8 mouse cellular contexts compared by ENCODE assay signal in genomic region chr7:44467811-44468411, GRCm38 (mm10). TPM values are rescaled to one million over a fixed set of nuclear protein-coding genes. Genes with fewer than 3 reads are reported as not detected.
DNase-seq lines count a peak whose midpoint lies in the region; ATAC-seq and TF ChIP-seq lines count a peak whose summit lies in the region.

TSS of gene Josd2 (plus strand) at chr7:44467980.

- TF ChIP-seq CTCF in liver, embryonic 14.5 days (IDR thresholded peaks at IDR 0.05; ENCODE audit: low read depth): no peak
- TF ChIP-seq CTCF in stomach, postnatal 0 days (IDR thresholded peaks at IDR 0.05; ENCODE audit: low read depth): 0 out of 2 replicates have a peak, but pooled peaks have one; percentile 2

- H3K27me3 ChIP-seq in forebrain, embryonic 10.5 days (ENCODE audit: poor library complexity, severe bottlenecking): peaks cover 21% of the 10 kb centered on the region
- H3K27me3 ChIP-seq in heart, embryonic 15.5 days: peaks cover 9% of the 10 kb centered on the region
- peaks cover 12% of the 10 kb centered on the region for H3K27me3 ChIP-seq in liver, embryonic 14.5 days (ENCODE audit: control insufficient read depth, insufficient read depth, low read length)
- H3K27me3 ChIP-seq in neural tube, embryonic 11.5 days (ENCODE audit: control insufficient read depth, insufficient read depth, low read length): peaks cover 13% of the 10 kb centered on the region
- H3K27me3 ChIP-seq in stomach, postnatal 0 days (ENCODE audit: control insufficient read depth, insufficient read depth, low read length): no peaks in the 10 kb centered on the region

- H3K27ac ChIP-seq in forebrain, embryonic 10.5 days: peak within 1 kb of the TSS; percentile 87
- H3K27ac ChIP-seq in heart, embryonic 15.5 days: peak within 1 kb of the TSS; percentile 99
- H3K27ac ChIP-seq in liver, embryonic 14.5 days: peak within 1 kb of the TSS; percentile 97
- H3K27ac ChIP-seq in neural tube, embryonic 11.5 days (ENCODE audit: low read depth, low read length): peak within 1 kb of the TSS; percentile 79
- 0 out of 2 replicates have a peak within 1 kb of the TSS, but pooled peaks have one; percentile 30 for H3K27ac ChIP-seq in stomach, postnatal 0 days (replicated peaks)

- no peaks in the 10 kb centered on the region for H3K9me3 ChIP-seq in forebrain, embryonic 10.5 days
- H3K9me3 ChIP-seq in heart, embryonic 15.5 days (replicated peaks): no peaks in the 10 kb centered on the region
- no peaks in the 10 kb centered on the region for H3K9me3 ChIP-seq in liver, embryonic 14.5 days (ENCODE audit: control insufficient read depth, low read length)
- no peaks in the 10 kb centered on the region for H3K9me3 ChIP-seq in neural tube, embryonic 11.5 days (ENCODE audit: control insufficient read depth, low read length)
- no peaks in the 10 kb centered on the region for H3K9me3 ChIP-seq in stomach, postnatal 0 days (ENCODE audit: control insufficient read depth, low read length)

- peaks cover 75% of the 10 kb centered on the region for H3K4me1 ChIP-seq in forebrain, embryonic 10.5 days
- H3K4me1 ChIP-seq in heart, embryonic 15.5 days (replicated peaks): peaks cover 64% of the 10 kb centered on the region
- H3K4me1 ChIP-seq in liver, embryonic 14.5 days (replicated peaks; ENCODE audit: control insufficient read depth in 2 of 2, insufficient read depth in 2 of 2, low read length in 1 of 2): peaks cover 39 to 56% of the 10 kb centered on the region in 2 experiments
- peaks cover 14% of the 10 kb centered on the region; the same call in 1 of the 2 replicates for H3K4me1 ChIP-seq in neural tube, embryonic 11.5 days (ENCODE audit: control insufficient read depth, insufficient read depth, low read length)
- H3K4me1 ChIP-seq in stomach, postnatal 0 days (replicated peaks; ENCODE audit: control insufficient read depth, insufficient read depth): no peaks in the 10 kb centered on the region

- peak within 1 kb of the TSS; percentile 90 for H3K4me2 ChIP-seq in heart, embryonic 15.5 days
- peak within 1 kb of the TSS; percentile 90 for H3K4me2 ChIP-seq in liver, embryonic 14.5 days (ENCODE audit: low read depth)
- peak within 1 kb of the TSS; percentile 60 for H3K4me2 ChIP-seq in neural tube, embryonic 11.5 days (ENCODE audit: low read depth)
- H3K4me2 ChIP-seq in stomach, postnatal 0 days (replicated peaks; ENCODE audit: low read depth): peak within 1 kb of the TSS; percentile 76

- peak; percentile 64 for TF ChIP-seq EP300 in liver, embryonic 14.5 days (IDR thresholded peaks at IDR 0.05; ENCODE audit: low read depth)
- TF ChIP-seq EP300 in stomach, postnatal 0 days (optimal IDR thresholded peaks at IDR 0.05): peak; percentile 93

- peaks cover 19% of the 10 kb centered on the region for H3K36me3 ChIP-seq in forebrain, embryonic 10.5 days (replicated peaks)
- H3K36me3 ChIP-seq in heart, embryonic 15.5 days: no peaks in the 10 kb centered on the region
- peaks cover 16% of the 10 kb centered on the region for H3K36me3 ChIP-seq in liver, embryonic 14.5 days (replicated peaks; ENCODE audit: control insufficient read depth, insufficient read depth, low read depth)
- no peaks in the 10 kb centered on the region for H3K36me3 ChIP-seq in neural tube, embryonic 11.5 days (ENCODE audit: control insufficient read depth, insufficient read depth, low read length)
- H3K36me3 ChIP-seq in stomach, postnatal 0 days (ENCODE audit: control insufficient read depth, insufficient read depth, low read length): no peaks in the 10 kb centered on the region

- peak; percentile 82 to 89 for DNase-seq in CD8-positive naive resting alpha-beta T cell, adult 2 months (ENCODE audit: low read depth in 2 of 2, low spot score in 2 of 2)
- peak; percentile 94 for DNase-seq in c-Kit-positive CD71-negative TER-119-negative erythroid progenitor cells, embryonic 14.5 days (ENCODE audit: low read depth)
- DNase-seq in forebrain, embryonic 10.5 days (ENCODE audit: extremely low spot score, low spot score): peak; percentile 96
- peak; percentile 95 to 98 for DNase-seq in kidney, postnatal 25 days
- DNase-seq in liver, embryonic 14.5 days (ENCODE audit: low read depth in 3 of 3, low spot score in 3 of 3): peak; percentile 98 to 99 (median 99)
- peak; percentile 94 for DNase-seq in neural tube, embryonic 11.5 days (ENCODE audit: low spot score)
- peak; percentile 95 for DNase-seq in stomach, postnatal 0 days (ENCODE audit: low spot score)

- H3K9ac ChIP-seq in heart, embryonic 15.5 days: peak within 1 kb of the TSS; percentile 84
- H3K9ac ChIP-seq in liver, embryonic 14.5 days (replicated peaks): peak within 1 kb of the TSS; percentile 94
- H3K9ac ChIP-seq in neural tube, embryonic 11.5 days (ENCODE audit: low read length): peak within 1 kb of the TSS; percentile 65
- peak within 1 kb of the TSS; percentile 78 for H3K9ac ChIP-seq in stomach, postnatal 0 days (ENCODE audit: low read length)

- 0% methylated on average over 42 of the region's 42 CpGs for WGBS in forebrain, embryonic 10.5 days
- under 1% methylated on average over 42 of the region's 42 CpGs for WGBS in heart, embryonic 15.5 days
- WGBS in liver, embryonic 14.5 days (ENCODE audit: insufficient replicate concordance): under 1% methylated on average over 42 of the region's 42 CpGs
- under 1% methylated on average over 42 of the region's 42 CpGs for WGBS in neural tube, embryonic 11.5 days
- WGBS in stomach, postnatal 0 days: under 1% methylated on average over 42 of the region's 42 CpGs

- peak; percentile 84 for ATAC-seq in heart, embryonic 15.5 days (replicated peaks; ENCODE audit: insufficient number of reproducible peaks, insufficient read depth, low FRiP score, low read depth)
- peak; percentile 85 for ATAC-seq in liver, embryonic 14.5 days (ENCODE audit: insufficient read depth)
- ATAC-seq in neural tube, embryonic 11.5 days (ENCODE audit: insufficient read depth, low FRiP score, low TSS enrichment): peak; percentile 92
- peak; percentile 99 for ATAC-seq in stomach, postnatal 0 days (ENCODE audit: low FRiP score, low TSS enrichment)

- peak within 1 kb of the TSS; percentile 60 for H3K4me3 ChIP-seq in forebrain, embryonic 10.5 days
- peak within 1 kb of the TSS; percentile 89 for H3K4me3 ChIP-seq in heart, embryonic 15.5 days
- peak within 1 kb of the TSS; percentile 76 to 98 for H3K4me3 ChIP-seq in liver, embryonic 14.5 days (ENCODE audit: insufficient read depth in 1 of 2, low read depth in 2 of 2, low read length in 2 of 2)
- H3K4me3 ChIP-seq in neural tube, embryonic 11.5 days (ENCODE audit: low read depth, low read length): peak within 1 kb of the TSS; percentile 48
- H3K4me3 ChIP-seq in stomach, postnatal 0 days (ENCODE audit: low read depth, low read length): peak within 1 kb of the TSS; percentile 68

RNA-seq across cellular contexts. Expression of gene Josd2, which starts in this region (rescaled TPM):
- polyA plus RNA-seq in forebrain, embryonic 10.5 days (2016; fragmentation: Nextera tagmentation; extraction: Ambion mirVana): 74.9 and 78.5 TPM in 2 replicates
- polyA plus RNA-seq in heart, embryonic 15.5 days (2015; fragmentation: Nextera tagmentation; extraction: Ambion mirVana): 134 and 146 TPM in 2 replicates
- polyA plus RNA-seq in liver, embryonic 14.5 days (2012; rRNA removed): 212 TPM in 2 replicates
- polyA plus RNA-seq in liver, embryonic 14.5 days (2014; fragmentation: Nextera tagmentation; extraction: Ambion mirVana): 155 and 164 TPM in 2 replicates
- 60.0 and 66.2 TPM in 2 replicates for polyA plus RNA-seq in neural tube, embryonic 11.5 days (2014; fragmentation: Nextera tagmentation; extraction: Ambion mirVana)
- polyA plus RNA-seq in stomach, postnatal 0 days (2015; fragmentation: Nextera tagmentation; extraction: Ambion mirVana): 32.8 and 33.7 TPM in 2 replicates

Comparison
In these comparisons a context has a peak if more than half of its experiments do, and no peak if none do; other contexts are left out.
1. Peak in every context shown above with its lines: DNase-seq, ATAC-seq, H3K4me3 ChIP-seq and H3K27ac ChIP-seq.
2. H3K27ac ChIP-seq: peak in every context shown above with its lines; median percentile 99 in heart, embryonic 15.5 days; 97 in liver, embryonic 14.5 days; 87 in forebrain, embryonic 10.5 days; 79 in neural tube, embryonic 11.5 days; 30 in stomach, postnatal 0 days.